Mouse (Mus musculus) spleen, adult 2 months (tissue): ENCODE results near the gene Sfrp2.

Source experiments
- CTCF ChIP-seq: fragments of 200-500 bp; IDR thresholded peaks from 2 replicates; pipeline ENCODE4 v1.5.1; 2011; ENCODE audit warnings: mild to moderate bottlenecking, inconsistent platforms; ENCODE audit not compliant: insufficient read depth, insufficient read length, insufficient replicate concordance; ENCODE audit errors: extremely low read depth
- POLR2A ChIP-seq: fragments of 200-500 bp; IDR thresholded peaks from 2 replicates; pipeline ENCODE4 v1.6.1; 2011; ENCODE audit warnings: low read depth, low read length, inconsistent platforms

DNA sequence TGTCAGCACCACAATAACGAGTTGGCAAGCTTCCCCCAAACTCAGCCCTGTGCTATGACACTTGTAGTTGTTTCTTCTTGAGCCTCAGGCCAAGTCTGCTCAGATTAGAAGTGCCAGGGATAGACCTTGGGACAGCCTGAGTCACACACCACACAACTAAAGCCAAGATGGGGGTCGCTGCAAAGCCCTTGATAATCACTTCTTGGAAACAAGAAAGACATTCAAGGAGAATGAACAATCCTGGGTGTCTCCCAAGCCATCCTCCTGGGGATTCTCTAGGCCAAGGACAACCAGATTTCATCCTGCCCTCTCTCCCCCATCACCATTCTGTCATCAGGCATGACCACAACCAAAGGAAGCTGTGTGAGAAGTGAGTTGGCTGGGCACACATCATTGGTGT lies 25.9 kb upstream of the Sfrp2 start:
- TF ChIP-seq POLR2A (no peak), CTCF (no peak)
